Mouse (Mus musculus) forebrain, embryonic 10.5 days (tissue): ENCODE measurements around the gene Adgrg3. TPM values are rescaled to one million over a fixed set of nuclear protein-coding genes. Genes with fewer than 3 reads are reported as not detected.
A peak's percentile ranks its signal among the peaks of the same experiment; 100 is the strongest.

Experiments
- DNase-seq: peaks from one replicate; pipeline ENCODE4 v3.0.0-alpha.2; 2017; ENCODE audit warnings: low spot score; ENCODE audit errors: extremely low spot score
- H3K27ac ChIP-seq: fragments of 300-500 bp; sonication (generic); 2 replicates; pipeline ENCODE4 v1.5.1; 2016; ENCODE audit warnings: mild to moderate bottlenecking
- H3K27me3 ChIP-seq: fragments of 300-500 bp; sonication (generic); 2 replicates; pipeline ENCODE4 v1.6.1; 2016; ENCODE audit warnings: mild to moderate bottlenecking; ENCODE audit not compliant: poor library complexity, severe bottlenecking
- H3K36me3 ChIP-seq: fragments of 300-500 bp; sonication (generic); replicated peaks from 2 replicates; pipeline ENCODE4 v1.6.1; 2016; ENCODE audit warnings: mild to moderate bottlenecking, moderate library complexity
- H3K4me1 ChIP-seq: fragments of 300-500 bp; sonication (generic); 2 replicates; pipeline ENCODE4 v1.6.1; 2016
- H3K4me3 ChIP-seq: fragments of 300-500 bp; sonication (generic); 2 replicates; pipeline ENCODE4 v1.5.1; 2016; ENCODE audit warnings: mild to moderate bottlenecking, moderate library complexity
- H3K9me3 ChIP-seq: fragments of 300-500 bp; sonication (generic); 2 replicates; pipeline ENCODE4 v1.6.1; 2016; ENCODE audit warnings: mild to moderate bottlenecking, moderate library complexity
- WGBS: fragments of 180-500 bp; shearing (Covaris S2); methylation state at CpG from one replicate; pipeline ENCODE4 v1.1.7; 2016; 5-methylcytosine and 5-hydroxymethylcytosine counted together
- polyA plus RNA-seq: library from polyadenylated mRNA; unstranded; fragments of >200 nt; fragmentation: Nextera tagmentation; extraction: Ambion mirVana; gene quantifications from 2 replicates; pipeline ENCODE4 v1.2.1, GENCODE M21; 2016

Adgrg3 gene
- polyA plus RNA-seq, 1 experiment from 2014 or later, result 5.2 TPM

DNA sequence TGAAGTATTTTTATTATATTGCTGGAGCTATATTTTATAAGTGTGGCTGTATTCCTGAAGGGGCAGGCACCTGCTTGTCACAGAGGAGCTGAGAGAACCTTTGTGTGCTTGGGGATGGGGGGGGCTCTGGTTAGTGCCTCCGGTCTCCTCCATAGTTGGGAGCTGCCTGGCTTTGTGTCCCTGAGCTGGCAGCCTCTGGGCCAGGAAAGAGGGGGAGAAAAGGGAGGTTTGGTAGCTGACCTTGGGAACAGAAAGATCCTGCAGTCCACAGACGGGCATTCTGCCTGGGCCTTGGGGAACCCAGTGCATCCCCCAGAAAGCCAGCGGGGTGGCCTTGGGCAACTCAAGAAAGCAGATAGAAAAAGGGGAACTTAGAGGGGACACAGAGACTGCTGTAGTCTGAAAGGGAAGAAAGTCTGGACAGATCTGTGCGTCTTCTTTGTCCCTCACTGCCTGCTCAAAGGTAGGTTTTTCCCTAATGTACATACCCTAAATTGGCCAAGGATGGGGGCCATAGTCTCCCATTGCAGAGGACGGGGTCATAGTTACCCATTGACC, 22.1 kb upstream of the Adgrg3 start:
- no peaks in the 10 kb centered on the region for H3K27me3 ChIP-seq
- no peak for DNase-seq
- no peaks in the 10 kb centered on the region for H3K9me3 ChIP-seq
- H3K4me3 ChIP-seq, result peak overlapping the region; percentile 62
- H3K36me3 ChIP-seq, result peaks cover 19% of the 10 kb centered on the region
- peaks cover 100% of the 10 kb centered on the region for H3K4me1 ChIP-seq
- peak overlapping the region; percentile 96 for H3K27ac ChIP-seq
- 65% methylated on average over 5 of the region's 5 CpGs for WGBS

DNA sequence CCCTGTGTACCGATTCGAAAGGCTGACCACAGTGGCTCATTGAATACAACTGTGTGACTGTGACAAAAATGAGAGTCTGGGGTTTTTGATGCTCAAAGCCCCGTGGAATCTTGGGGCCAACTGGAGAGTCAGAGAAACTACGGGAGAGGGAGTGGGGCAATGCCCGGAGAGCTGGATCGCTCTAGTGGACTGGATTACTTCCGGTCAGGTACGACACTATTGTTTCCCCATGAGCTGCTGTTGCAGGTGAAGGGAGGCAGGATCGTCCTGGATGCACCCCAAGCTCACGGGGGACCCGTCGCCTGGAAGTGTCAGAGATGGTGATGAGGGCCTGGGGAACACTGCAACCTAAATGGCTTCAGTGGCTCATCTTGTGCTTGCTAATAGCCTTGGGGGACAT, 21.5 kb upstream of the Adgrg3 start:
- peaks cover 100% of the 10 kb centered on the region for H3K4me1 ChIP-seq

DNA sequence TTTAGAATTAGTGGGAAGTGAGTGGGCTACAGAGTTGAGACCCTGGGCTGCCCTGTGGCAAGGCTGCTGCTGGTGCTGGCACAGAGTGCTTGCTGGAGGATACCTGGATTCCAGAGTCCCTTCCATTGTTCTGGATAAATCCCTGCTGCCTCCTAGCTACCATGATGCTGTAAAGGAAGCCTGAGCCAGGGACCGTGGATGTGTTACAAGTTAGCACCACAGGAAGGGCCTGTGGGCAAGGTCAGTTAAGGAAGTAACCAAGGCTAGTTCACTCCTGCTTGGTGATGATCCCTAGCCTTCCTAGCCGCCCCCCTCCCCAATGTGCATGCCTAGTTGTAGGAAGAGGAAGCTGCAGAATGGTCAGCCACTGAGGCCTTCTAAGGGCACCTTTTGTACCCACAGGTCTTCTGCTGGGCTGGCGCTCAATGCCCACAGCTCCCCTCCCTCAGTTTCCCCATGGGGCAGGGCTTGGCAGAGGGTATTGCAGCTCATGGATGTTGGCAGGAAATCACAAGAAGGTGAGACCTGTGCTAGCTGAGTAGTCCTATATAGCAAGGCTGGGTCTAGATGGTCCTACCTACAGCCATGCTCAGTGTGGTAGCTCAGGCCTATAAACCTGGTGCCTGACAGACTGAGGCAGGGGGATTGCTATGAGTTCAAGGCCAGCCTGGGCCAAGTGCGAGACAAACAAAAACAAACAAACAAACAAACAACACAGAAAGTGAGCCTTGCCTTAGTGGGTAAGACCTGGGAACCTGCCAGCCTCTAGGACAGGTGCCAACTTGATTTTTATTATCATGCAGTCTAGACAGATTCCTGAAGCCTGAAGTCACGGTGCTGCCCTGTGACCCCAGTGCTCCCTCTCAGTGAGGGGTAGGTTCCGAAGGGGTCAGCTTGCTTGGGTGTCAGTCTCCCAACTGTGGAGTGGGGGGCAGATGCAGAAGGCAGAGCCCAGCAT, 20.3 kb upstream of the Adgrg3 start:
- H3K9me3 ChIP-seq, result no peaks in the 10 kb centered on the region
- peak overlapping the region; percentile 96 for H3K27ac ChIP-seq
- peaks cover 28% of the 10 kb centered on the region for H3K36me3 ChIP-seq
- DNase-seq, result no peak
- WGBS, result 65% methylated on average over 6 of the region's 6 CpGs
- peaks cover 100% of the 10 kb centered on the region for H3K4me1 ChIP-seq
- peak overlapping the region; percentile 62 for H3K4me3 ChIP-seq
- no peaks in the 10 kb centered on the region for H3K27me3 ChIP-seq

More for the DNA sequence above, 21.5 kb upstream of the Adgrg3 start:
- 59% methylated on average over 12 of the region's 12 CpGs for WGBS
- Histone ChIP-seq H3K36me3 (peaks cover 19% of the 10 kb centered on the region), H3K27me3 (no peaks in the 10 kb centered on the region), H3K4me3 (peak overlapping the region; percentile 62), H3K27ac (peak overlapping the region; percentile 96), H3K9me3 (no peaks in the 10 kb centered on the region)
- DNase-seq, result no peak

DNA sequence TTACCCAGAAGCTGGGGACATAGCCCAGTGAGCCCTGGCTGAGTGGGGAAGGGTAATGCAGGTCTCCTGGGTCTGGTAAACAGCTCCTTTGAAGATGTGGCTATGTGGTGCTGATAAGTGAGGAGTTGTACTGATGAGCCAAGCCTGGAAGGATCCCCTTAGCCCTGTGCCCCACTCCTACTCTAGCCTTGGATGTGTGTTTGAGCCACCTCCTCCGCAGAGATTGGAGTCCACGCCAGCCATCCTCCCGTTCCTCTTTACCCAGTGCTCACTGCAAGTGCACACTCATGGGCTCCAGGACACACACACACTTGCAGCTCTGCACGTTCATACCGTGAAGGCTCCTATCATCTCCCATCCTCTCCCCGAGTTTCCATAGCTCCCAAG, 19.6 kb upstream of the Adgrg3 start:
- Histone ChIP-seq H3K27me3 (no peaks in the 10 kb centered on the region), H3K4me3 (peak overlapping the region; percentile 62), H3K9me3 (no peaks in the 10 kb centered on the region), H3K4me1 (peaks cover 96% of the 10 kb centered on the region), H3K27ac (peak overlapping the region; percentile 96), H3K36me3 (peaks cover 32% of the 10 kb centered on the region)
- 85% methylated on average over 6 of the region's 6 CpGs for WGBS
- DNase-seq, result no peak

DNA sequence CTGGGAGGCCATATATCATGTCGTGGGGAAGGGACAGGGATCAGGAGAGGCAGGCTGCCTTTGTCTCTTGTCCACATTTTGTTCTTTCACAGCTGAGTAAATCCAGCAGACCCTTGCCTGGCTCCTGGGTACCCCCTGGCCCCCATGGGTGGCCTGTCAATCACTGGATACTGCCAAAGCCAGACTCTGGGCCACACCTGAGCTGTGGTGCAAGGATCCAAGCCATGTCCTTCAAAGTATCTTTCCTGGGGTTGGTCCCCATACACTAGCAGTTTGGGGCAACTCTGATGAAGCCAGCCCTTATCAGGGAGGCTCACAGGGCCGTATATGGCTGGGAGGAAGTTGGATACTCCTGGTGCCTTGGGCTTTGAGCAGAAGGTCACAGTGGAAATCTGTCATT, 19.1 kb upstream of the Adgrg3 start:
- DNase-seq, result no peak
- no peaks in the 10 kb centered on the region for H3K27me3 ChIP-seq
- H3K4me1 ChIP-seq, result peaks cover 91% of the 10 kb centered on the region
- WGBS, result 61% methylated on average over 2 of the region's 2 CpGs
- peak overlapping the region; percentile 96 for H3K27ac ChIP-seq
- peak overlapping the region; percentile 62; the same call in 1 of the 2 replicates for H3K4me3 ChIP-seq
- H3K9me3 ChIP-seq, result no peaks in the 10 kb centered on the region
- H3K36me3 ChIP-seq, result peaks cover 38% of the 10 kb centered on the region

DNA sequence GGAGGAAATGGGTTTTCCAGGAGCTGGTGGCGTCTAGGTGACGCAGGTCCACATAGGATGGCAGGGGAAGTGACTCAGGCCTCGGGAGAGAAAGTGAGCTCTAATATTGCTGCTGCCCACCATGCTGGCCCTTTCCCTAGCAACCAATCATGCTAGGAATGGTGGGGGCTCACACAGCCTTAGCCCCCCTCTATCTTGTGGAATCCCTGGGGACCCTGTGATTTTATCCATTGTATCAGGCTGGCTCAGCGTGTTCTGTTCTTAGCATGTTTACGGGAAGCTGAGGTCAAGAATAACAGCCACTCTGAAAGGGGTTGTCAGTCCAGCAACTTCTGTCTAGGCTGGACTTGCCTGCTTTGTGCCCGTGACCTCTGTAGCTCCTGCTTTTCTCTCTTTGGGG, 18.5 kb upstream of the Adgrg3 start:
- Histone ChIP-seq H3K4me1 (peaks cover 85% of the 10 kb centered on the region), H3K4me3 (peak overlapping the region; percentile 62; the same call in 1 of the 2 replicates)

DNA sequence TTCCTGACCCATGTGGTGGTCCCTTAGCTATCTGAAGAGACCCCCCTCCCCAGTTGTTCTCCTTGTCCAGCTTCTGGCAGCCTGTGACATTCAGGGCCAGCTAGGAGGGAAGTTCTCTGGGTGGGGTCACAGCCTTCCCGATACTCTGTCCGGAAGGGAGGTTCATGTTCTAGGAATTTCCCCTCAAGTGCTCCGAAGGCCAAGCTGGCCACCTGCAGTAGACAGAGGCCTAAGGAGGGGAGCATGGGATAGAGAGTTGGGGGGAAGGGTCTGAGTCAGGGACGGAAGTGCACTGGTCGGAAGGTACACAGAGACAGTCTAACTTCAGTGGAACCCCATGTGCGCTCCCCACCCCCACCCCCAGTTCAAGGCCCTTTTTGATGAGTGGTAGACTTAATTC, 17.5 kb upstream of the Adgrg3 start:
- H3K4me3 ChIP-seq, result peak overlapping the region; percentile 62
- WGBS, result 68% methylated on average over 6 of the region's 6 CpGs
- peaks cover 75% of the 10 kb centered on the region for H3K4me1 ChIP-seq
- H3K27me3 ChIP-seq, result no peaks in the 10 kb centered on the region
- no peaks in the 10 kb centered on the region for H3K9me3 ChIP-seq
- peaks cover 53% of the 10 kb centered on the region for H3K36me3 ChIP-seq
- no peak for DNase-seq
- peak overlapping the region; percentile 96 for H3K27ac ChIP-seq

More for the DNA sequence above, 18.5 kb upstream of the Adgrg3 start:
- Histone ChIP-seq H3K27ac (peak overlapping the region; percentile 96), H3K9me3 (no peaks in the 10 kb centered on the region), H3K36me3 (peaks cover 44% of the 10 kb centered on the region), H3K27me3 (no peaks in the 10 kb centered on the region)
- DNase-seq, result no peak
- WGBS, result 78% methylated on average over 6 of the region's 6 CpGs

DNA sequence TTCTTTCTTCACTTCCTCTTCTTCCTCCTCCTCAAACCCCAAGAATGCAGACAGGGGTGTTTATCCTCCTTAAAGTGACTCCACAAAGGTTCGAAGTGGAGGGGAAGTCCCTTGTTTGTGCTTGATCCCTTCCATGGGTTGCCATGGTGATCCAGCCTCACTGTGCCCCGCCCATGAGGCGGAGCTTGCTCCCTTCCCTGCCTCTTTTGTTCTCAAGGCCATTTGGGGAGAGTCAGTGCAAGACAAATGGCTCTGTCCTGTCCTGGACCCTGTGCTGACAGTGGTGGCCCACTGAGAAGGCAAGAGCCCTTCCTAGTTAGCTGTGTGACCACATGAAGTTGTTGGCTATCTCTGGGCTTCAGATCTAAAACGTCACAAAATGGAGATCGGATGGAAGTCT, 16.8 kb upstream of the Adgrg3 start:
- Histone ChIP-seq H3K36me3 (peaks cover 60% of the 10 kb centered on the region), H3K4me1 (peaks cover 68% of the 10 kb centered on the region), H3K4me3 (peak overlapping the region; percentile 62), H3K9me3 (no peaks in the 10 kb centered on the region), H3K27ac (peak overlapping the region; percentile 96), H3K27me3 (no peaks in the 10 kb centered on the region)
- DNase-seq, result peak; percentile 86
- WGBS, result 20% methylated on average over 5 of the region's 5 CpGs

DNA sequence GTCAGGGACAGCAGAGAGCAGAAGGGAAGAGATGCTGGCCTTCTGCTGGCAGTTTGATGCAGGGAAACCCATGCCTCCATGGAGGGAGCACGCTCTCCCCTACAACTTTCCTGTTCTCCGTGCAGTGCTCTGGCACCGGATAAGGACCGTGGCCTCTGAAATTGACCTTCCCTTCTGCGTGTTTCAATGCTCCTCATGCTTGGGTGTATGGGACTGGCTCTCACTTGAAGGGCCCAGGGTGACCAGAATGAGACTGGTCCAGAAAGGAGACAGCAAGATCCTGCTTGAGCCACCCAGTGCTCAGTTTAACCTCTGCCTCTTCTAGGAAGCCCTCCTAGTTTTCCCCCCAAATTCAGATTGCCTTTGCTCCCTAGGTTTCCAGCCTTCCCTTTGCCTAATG, 16.3 kb upstream of the Adgrg3 start:
- 77% methylated on average over 5 of the region's 5 CpGs for WGBS
- H3K27ac ChIP-seq, result peak overlapping the region; percentile 96

DNA sequence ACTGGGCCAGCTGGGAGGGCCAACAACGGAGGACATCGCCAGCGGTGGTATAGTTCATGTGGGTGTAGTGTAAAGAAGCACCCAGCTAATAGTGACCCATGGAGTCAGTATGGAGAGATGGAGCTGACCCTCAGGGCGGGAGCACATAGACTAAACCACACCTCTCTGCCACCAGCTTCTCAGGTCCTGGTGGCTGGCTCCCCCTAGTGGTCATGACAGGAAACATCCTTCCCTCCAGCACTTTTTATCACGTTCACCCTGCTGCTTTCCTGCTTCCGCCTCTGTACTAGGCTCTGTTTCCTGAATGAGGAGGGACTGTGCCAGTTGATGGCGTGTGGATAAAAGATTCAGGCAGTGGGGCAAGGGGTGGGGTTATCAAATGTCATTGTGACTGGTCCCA, 15.8 kb upstream of the Adgrg3 start:
- Histone ChIP-seq H3K27me3 (no peaks in the 10 kb centered on the region), H3K4me3 (0 out of 2 replicates have a peak overlapping the region, but pooled peaks have one; percentile 0), H3K36me3 (peaks cover 70% of the 10 kb centered on the region), H3K27ac (peak overlapping the region; percentile 96), H3K4me1 (peaks cover 58% of the 10 kb centered on the region), H3K9me3 (no peaks in the 10 kb centered on the region)
- peak; percentile 84 for DNase-seq
- 9% methylated on average over 7 of the region's 7 CpGs for WGBS

More for the DNA sequence above, 16.3 kb upstream of the Adgrg3 start:
- Histone ChIP-seq H3K4me1 (peaks cover 63% of the 10 kb centered on the region), H3K36me3 (peaks cover 65% of the 10 kb centered on the region), H3K27me3 (no peaks in the 10 kb centered on the region), H3K9me3 (no peaks in the 10 kb centered on the region), H3K4me3 (peak overlapping the region; percentile 62)
- DNase-seq, result no peak

DNA sequence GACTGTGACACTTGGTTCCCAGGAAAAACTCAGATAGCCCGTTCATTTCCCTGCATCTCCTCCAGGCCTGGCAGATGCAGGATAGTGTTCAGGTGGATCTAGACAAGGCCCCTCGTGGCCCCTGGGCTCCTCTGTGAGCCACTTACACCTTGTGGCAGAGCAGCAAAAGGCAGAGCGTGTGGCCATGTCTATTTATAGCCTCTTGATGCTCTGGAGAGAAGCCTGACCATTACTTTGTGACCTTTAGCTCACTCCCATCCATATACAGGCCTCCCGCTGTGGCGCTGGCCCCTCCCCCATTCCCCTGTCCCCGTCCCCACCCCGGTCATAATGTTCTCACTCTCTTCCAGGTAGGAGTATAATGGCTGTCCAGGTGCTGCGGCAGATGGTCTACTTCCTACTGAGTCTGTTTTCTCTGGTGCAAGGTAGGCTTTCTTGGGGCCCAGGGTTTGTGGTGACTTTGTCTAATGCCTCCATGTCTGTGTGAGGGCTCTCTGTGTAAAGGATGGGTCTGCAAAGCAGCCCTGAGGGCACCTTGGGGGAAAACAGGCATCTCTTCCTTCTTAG, 15.3 kb upstream of the Adgrg3 start:
- Histone ChIP-seq H3K27ac (peak overlapping the region; percentile 96; the same call in 1 of the 2 replicates), H3K4me3 (no peak overlapping the region), H3K36me3 (peaks cover 74% of the 10 kb centered on the region), H3K4me1 (peaks cover 53% of the 10 kb centered on the region), H3K9me3 (no peaks in the 10 kb centered on the region), H3K27me3 (no peaks in the 10 kb centered on the region)
- 64% methylated on average over 8 of the region's 8 CpGs for WGBS
- DNase-seq, result no peak

DNA sequence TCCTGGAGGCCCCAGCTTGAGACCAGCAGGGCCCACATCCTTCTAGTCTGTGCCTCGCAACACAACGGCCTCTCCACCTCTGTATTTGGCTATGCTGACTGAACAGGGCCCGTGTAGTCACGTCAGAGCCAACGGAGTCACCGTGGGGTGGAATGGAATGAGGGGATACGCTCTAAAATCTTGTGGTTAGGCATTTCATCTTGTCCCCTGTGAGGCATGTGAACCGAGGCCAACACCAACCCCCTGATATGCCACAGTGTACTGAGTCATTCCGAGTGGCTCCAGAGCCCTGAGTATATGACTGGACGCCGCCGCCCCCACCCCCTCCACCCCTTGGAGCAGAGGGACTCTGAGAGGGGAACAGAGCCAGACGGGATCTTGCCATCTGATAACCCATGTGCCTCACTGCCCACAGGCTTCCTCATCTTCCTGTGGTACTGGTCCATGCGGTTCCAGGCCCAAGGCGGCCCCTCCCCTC, 5.0 kb upstream of the Adgrg3 start:
- H3K4me1 ChIP-seq, result peaks cover 9% of the 10 kb centered on the region
- no peaks in the 10 kb centered on the region for H3K9me3 ChIP-seq
- 90% methylated on average over 15 of the region's 15 CpGs for WGBS
- no peak overlapping the region for H3K27ac ChIP-seq
- peaks cover 83% of the 10 kb centered on the region for H3K36me3 ChIP-seq
- DNase-seq, result no peak
- H3K4me3 ChIP-seq, result no peak overlapping the region
- no peaks in the 10 kb centered on the region for H3K27me3 ChIP-seq
